Mouse (Mus musculus) heart, postnatal 0 days (tissue): ENCODE measurements around the gene Gfod2. TPM values are rescaled to one million over a fixed set of nuclear protein-coding genes. Genes with fewer than 3 reads are reported as not detected.

ENCODE experiments used
- ATAC-seq: fragments of 200-750 bp; cut with Nextera tagmentation; 2 replicates; pipeline ENCODE4 v1.8.0; 2017; ENCODE audit warnings: low read depth, moderate number of reproducible peaks, moderate library complexity; ENCODE audit not compliant: insufficient read depth
- DNase-seq: peaks from one replicate; pipeline ENCODE4 v3.0.0-alpha.2; 2016; ENCODE audit warnings: low spot score
- H3K27ac ChIP-seq: fragments of 300-500 bp; sonication (generic); 2 replicates; pipeline ENCODE4 v1.5.1; 2014; ENCODE audit warnings: low read depth, mild to moderate bottlenecking
- H3K27me3 ChIP-seq: fragments of 300-500 bp; sonication (generic); 2 replicates; pipeline ENCODE4 v1.6.1; 2014; ENCODE audit warnings: low read length, mixed read lengths; ENCODE audit not compliant: control insufficient read depth, insufficient read depth
- H3K36me3 ChIP-seq: fragments of 300-500 bp; sonication (generic); replicated peaks from 2 replicates; pipeline ENCODE4 v1.6.1; 2014; ENCODE audit warnings: low read length, mixed read lengths; ENCODE audit not compliant: control insufficient read depth, insufficient read depth
- H3K4me1 ChIP-seq: fragments of 300-500 bp; sonication (generic); 2 replicates; pipeline ENCODE4 v1.6.1; 2014; ENCODE audit warnings: antibody characterized with exemption; ENCODE audit not compliant: control insufficient read depth, insufficient read depth
- H3K4me2 ChIP-seq: fragments of 300-500 bp; sonication (generic); 2 replicates; pipeline ENCODE4 v1.6.1; 2014; ENCODE audit warnings: low read depth, mild to moderate bottlenecking, low read length, moderate library complexity
- H3K4me3 ChIP-seq: fragments of 300-500 bp; sonication (generic); 2 replicates; pipeline ENCODE4 v1.5.1; 2014; ENCODE audit warnings: low read depth, low read length
- H3K9ac ChIP-seq: fragments of 300-500 bp; sonication (generic); replicated peaks from 2 replicates; pipeline ENCODE4 v1.6.1; 2014; ENCODE audit warnings: low read depth, low read length, mixed read lengths
- H3K9me3 ChIP-seq: fragments of 300-500 bp; sonication (generic); replicated peaks from 2 replicates; pipeline ENCODE4 v1.6.1; 2016; ENCODE audit warnings: low read length; ENCODE audit not compliant: control insufficient read depth
- CTCF ChIP-seq: IDR thresholded peaks from 2 replicates; pipeline ENCODE4 v1.5.1; 2016; ENCODE audit warnings: antibody characterized with exemption, control low read depth, low read depth
- EP300 ChIP-seq: IDR thresholded peaks from 2 replicates; pipeline ENCODE4 v1.6.1; 2016; ENCODE audit warnings: antibody characterized with exemption, low read depth
- WGBS: fragments of 180-500 bp; shearing (Covaris S2); extraction: QIAGEN DNeasy Blood & Tissue Kit; methylation state at CpG from one replicate; pipeline ENCODE4 v1.1.7; 2014; 5-methylcytosine and 5-hydroxymethylcytosine counted together
- polyA plus RNA-seq: library from polyadenylated mRNA; unstranded; fragments of >200 nt; fragmentation: Nextera tagmentation; extraction: Ambion mirVana; gene quantifications from 2 replicates; pipeline ENCODE4 v1.2.1, GENCODE M21; 2015
- total RNA-seq: library from RNA; depleted of rRNA; stranded (reverse); fragments of >200 nt; gene quantifications from 2 replicates; pipeline ENCODE4 v1.2.3, GENCODE M21; 2014; ENCODE audit warnings: low replicate concordance

Gene Gfod2
- total and polyA plus RNA-seq, 2 experiments from 2014 or later = 5.8 to 6.6 TPM

GRCm38 (mm10) chr8:105801153-105801904, 42.9 kb upstream of the Gfod2 start:
- ATAC-seq = no peak

GRCm38 (mm10) chr8:105799091-105799812, 40.8 kb upstream of the Gfod2 start:
- TF ChIP-seq CTCF = no peak
- no peak for TF ChIP-seq EP300
- ATAC-seq (peak; percentile 79), DNase-seq (peak; percentile 77)
- no peak overlapping the region for H3K9ac ChIP-seq
- no peaks in the 10 kb centered on the region for H3K27me3 ChIP-seq
- WGBS = 20% methylated on average over 8 of the region's 8 CpGs
- no peak overlapping the region for H3K4me3 ChIP-seq
- peak overlapping the region; percentile 67 for H3K27ac ChIP-seq
- H3K9me3 ChIP-seq = no peaks in the 10 kb centered on the region
- H3K4me1 ChIP-seq = peaks cover 17% of the 10 kb centered on the region; the same call in 1 of the 2 replicates
- H3K4me2 ChIP-seq = peak overlapping the region; percentile 7; the same call in 1 of the 2 replicates
- H3K36me3 ChIP-seq = no peaks in the 10 kb centered on the region

More at GRCm38 (mm10) chr8:105801153-105801904, 42.9 kb upstream of the Gfod2 start:
- Histone ChIP-seq H3K4me3 (no peak overlapping the region), H3K4me1 (peaks cover 17% of the 10 kb centered on the region; the same call in 1 of the 2 replicates), H3K27ac (no peak overlapping the region), H3K9ac (no peak overlapping the region), H3K36me3 (0 out of 2 replicates have a peak, but pooled peaks cover 7% of the 10 kb centered on the region), H3K9me3 (no peaks in the 10 kb centered on the region), H3K4me2 (no peak overlapping the region), H3K27me3 (no peaks in the 10 kb centered on the region)
- no peak for TF ChIP-seq CTCF
- TF ChIP-seq EP300 = no peak
- DNase-seq = no peak
- 88% methylated on average over 6 of the region's 6 CpGs for WGBS

GRCm38 (mm10) chr8:105798408-105798807, 39.9 kb upstream of the Gfod2 start:
- Histone ChIP-seq H3K9me3 (no peaks in the 10 kb centered on the region), H3K27me3 (no peaks in the 10 kb centered on the region), H3K4me2 (no peak overlapping the region), H3K9ac (no peak overlapping the region), H3K27ac (peak overlapping the region; percentile 67; the same call in 1 of the 2 replicates), H3K4me1 (peaks cover 17% of the 10 kb centered on the region; the same call in 1 of the 2 replicates), H3K36me3 (no peaks in the 10 kb centered on the region), H3K4me3 (no peak overlapping the region)
- TF ChIP-seq CTCF = no peak
- ATAC-seq = no peak
- WGBS = 91% methylated on average over 5 of the region's 5 CpGs
- DNase-seq = no peak

- H3K36me3 ChIP-seq = no peaks in the 10 kb centered on the region
- DNase-seq (no peak), ATAC-seq (no peak)
- no peak overlapping the region for H3K4me3 ChIP-seq
- peaks cover 17% of the 10 kb centered on the region; the same call in 1 of the 2 replicates for H3K4me1 ChIP-seq
- no peaks in the 10 kb centered on the region for H3K9me3 ChIP-seq
- H3K9ac ChIP-seq = no peak overlapping the region
- H3K4me2 ChIP-seq = no peak overlapping the region
- TF ChIP-seq CTCF (no peak), EP300 (no peak)
- WGBS = 97% methylated on average over 1 of the region's 1 CpGs
- no peak overlapping the region for H3K27ac ChIP-seq
- no peaks in the 10 kb centered on the region for H3K27me3 ChIP-seq
Observed at GRCm38 (mm10) chr8:105795785-105796184, 37.3 kb upstream of the Gfod2 start.

GRCm38 (mm10) chr8:105794009-105794598, 35.6 kb upstream of the Gfod2 start:
- H3K27me3 ChIP-seq = no peaks in the 10 kb centered on the region
- peaks cover 6% of the 10 kb centered on the region for H3K4me1 ChIP-seq
- no peak overlapping the region for H3K27ac ChIP-seq
- no peak for DNase-seq
- WGBS = 71% methylated on average over 3 of the region's 3 CpGs
- H3K4me2 ChIP-seq = no peak overlapping the region
- TF ChIP-seq EP300 (no peak), CTCF (no peak)
- no peak for ATAC-seq
- H3K9me3 ChIP-seq = no peaks in the 10 kb centered on the region
- no peak overlapping the region for H3K9ac ChIP-seq
- no peaks in the 10 kb centered on the region for H3K36me3 ChIP-seq
- H3K4me3 ChIP-seq = no peak overlapping the region
